Mouse (Mus musculus): Measurements from ENCODE around the gene Sept7. TPM values are rescaled to one million over a fixed set of nuclear protein-coding genes. Genes with fewer than 3 reads are reported as not detected.
A peak's percentile ranks its signal among the peaks of the same experiment; 100 is the strongest.
"Not testable (repeated sequence)": the region's sequence is repeated elsewhere in the genome, so short reads cannot be mapped to it uniquely, and the experiment has no call there.

Sept7 gene
- polyA plus RNA-seq (2016; fragmentation: Nextera tagmentation; extraction: Ambion mirVana) = 179 and 233 TPM in 2 replicates

DNA sequence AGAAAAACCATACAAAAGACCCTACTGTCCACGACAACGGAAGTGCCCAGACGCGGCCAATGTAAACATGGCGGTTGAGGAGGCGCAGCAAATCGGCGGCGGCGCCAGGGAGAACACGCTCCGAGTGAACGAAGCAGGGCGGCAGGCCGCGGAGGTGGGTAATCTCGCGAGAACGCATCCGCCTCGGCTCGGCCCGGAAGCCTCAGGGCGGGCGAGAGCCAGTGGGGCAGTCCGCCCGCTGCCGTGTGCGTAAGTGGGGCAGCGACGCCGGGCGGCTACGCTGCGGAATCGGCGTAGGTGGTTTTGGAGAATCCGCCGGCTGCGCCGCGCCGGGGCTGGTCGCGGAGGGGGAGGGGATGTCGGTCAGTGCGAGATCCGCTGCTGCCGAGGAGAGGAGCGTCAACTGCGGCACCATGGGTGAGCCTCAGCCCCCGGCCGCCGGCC is at the start of gene Sept7:
Gene Sept7, plus strand, starts transcription at position 157 of the 444 bp plus-strand sequence.
- Histone ChIP-seq H3K4me3 (peak within 1 kb of the TSS; percentile 100), H3K27ac (peak within 1 kb of the TSS; percentile 99), H3K4me1 (peaks cover 14% of the 10 kb centered on the region), H3K27me3 (ENCODE audit: low read depth, poor library complexity, severe bottlenecking) (no peaks in the 10 kb centered on the region), H3K9me3 (replicated peaks) (no peaks in the 10 kb centered on the region), H3K36me3 (no peaks in the 10 kb centered on the region)
- under 1% methylated on average over 54 of the region's 54 CpGs for WGBS
- peak; percentile 96 for DNase-seq (ENCODE audit: low spot score)

DNA sequence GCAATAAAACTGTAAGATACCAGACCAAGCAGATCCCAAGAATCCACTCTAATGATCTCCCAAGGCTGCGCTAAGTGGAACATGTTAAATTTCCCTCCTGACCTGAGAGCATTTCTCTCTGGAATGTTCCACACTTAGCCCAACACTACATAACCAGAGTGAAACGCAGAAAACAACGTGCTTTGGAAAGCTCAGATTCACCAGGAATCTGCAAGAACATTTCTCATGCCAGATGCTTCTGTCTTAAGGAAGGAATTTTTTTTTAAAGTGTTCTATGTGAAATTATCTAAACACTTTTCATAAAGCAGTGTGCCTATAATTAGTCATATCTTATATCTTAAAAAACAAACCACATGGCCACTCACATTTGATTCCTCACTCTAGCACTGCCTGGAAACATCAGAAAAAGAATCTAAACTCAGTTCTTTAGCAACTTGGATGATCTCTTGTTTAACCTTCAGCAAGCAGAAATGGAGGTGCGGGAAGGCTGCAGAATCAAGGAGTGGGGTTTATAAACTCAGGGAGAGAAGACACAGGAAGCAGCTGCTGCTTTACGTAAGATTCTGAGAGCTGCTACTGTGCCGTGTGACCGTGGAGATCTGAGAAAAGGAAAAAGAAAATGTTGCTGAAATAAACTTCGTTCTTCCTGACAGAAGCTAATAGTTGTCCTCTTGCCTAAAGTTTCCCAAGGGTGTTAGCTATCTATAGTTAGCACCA is 44.0 kb upstream of the Sept7 start:
- Histone ChIP-seq H3K27ac (no peak overlapping the region), H3K36me3 (no peaks in the 10 kb centered on the region), H3K4me1 (no peaks in the 10 kb centered on the region), H3K4me3 (no peak overlapping the region), H3K9me3 (replicated peaks) (no peaks in the 10 kb centered on the region), H3K27me3 (ENCODE audit: low read depth, poor library complexity, severe bottlenecking) (no peaks in the 10 kb centered on the region)
- 93% methylated on average over 8 of the region's 8 CpGs for WGBS
- DNase-seq (ENCODE audit: low spot score) = no peak

DNA sequence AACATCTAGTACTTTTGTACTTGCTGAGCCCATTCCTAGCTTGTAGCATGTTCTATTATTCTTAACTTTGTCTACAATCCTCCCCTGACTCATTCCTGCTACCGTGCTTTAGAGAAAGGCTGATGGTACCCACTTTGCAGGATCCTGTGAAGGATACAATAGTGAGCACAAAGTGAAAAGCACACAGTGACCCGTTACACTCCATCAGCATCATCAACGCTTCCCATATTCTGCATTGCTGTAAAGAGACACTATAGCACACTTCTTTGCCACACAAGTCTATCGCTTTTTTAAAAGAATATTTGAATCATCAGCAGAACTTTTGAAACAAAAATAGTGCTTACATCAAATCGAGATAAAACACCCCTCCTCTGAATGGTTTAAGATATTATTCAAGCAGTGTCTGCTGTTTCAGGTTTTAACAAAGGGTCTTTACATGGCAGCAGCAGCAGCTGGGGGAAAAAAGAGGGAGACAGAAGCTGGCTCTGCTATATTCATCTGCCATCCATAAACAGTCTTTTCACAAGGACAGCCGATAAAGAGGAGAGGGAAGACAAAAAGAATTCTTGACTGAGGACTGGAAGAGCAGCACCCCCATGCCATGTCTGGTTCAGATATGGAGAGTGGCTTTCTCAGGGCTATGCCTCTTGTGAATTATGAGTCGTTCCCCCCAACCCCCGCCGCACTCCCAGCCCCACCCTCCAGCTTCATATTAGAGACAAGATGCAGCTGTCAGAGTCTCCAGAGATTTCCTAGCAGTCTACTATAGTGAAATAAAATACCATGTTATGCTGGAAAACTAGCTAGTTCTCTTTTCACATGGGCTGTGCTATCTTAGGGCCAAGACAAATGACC is 39.7 kb upstream of the Sept7 start:
- H3K36me3 ChIP-seq = no peaks in the 10 kb centered on the region
- no peak overlapping the region for H3K4me3 ChIP-seq
- WGBS = 86% methylated on average over 9 of the region's 9 CpGs
- no peak overlapping the region for H3K27ac ChIP-seq
- no peaks in the 10 kb centered on the region for H3K27me3 ChIP-seq (ENCODE audit: low read depth, poor library complexity, severe bottlenecking)
- DNase-seq (ENCODE audit: low spot score) = no peak
- no peaks in the 10 kb centered on the region for H3K9me3 ChIP-seq (replicated peaks)
- H3K4me1 ChIP-seq = no peaks in the 10 kb centered on the region

DNA sequence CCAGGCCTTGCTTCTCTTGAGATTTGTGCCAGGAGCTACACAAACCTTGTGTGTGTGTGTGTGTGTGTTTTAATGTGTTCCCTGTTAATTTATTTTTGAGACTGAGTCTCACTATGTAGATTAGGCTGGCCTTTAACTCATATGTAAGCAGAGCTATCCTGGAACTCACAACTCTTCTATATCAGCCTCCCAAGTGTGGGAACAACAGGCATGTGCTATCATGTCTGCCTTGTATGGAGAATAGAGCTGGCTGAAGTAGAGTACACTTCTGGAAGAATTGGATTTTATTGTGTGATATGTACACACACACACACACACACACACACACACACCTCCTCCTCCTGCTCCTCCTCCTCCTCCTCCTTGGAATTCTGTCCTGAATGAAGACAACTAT is 39.1 kb upstream of the Sept7 start:
- Histone ChIP-seq H3K4me3 (no peak overlapping the region), H3K27ac (no peak overlapping the region), H3K4me1 (no peaks in the 10 kb centered on the region), H3K27me3 (ENCODE audit: low read depth, poor library complexity, severe bottlenecking) (no peaks in the 10 kb centered on the region), H3K36me3 (no peaks in the 10 kb centered on the region), H3K9me3 (replicated peaks) (no peaks in the 10 kb centered on the region)
- no peak for DNase-seq (ENCODE audit: low spot score)

DNA sequence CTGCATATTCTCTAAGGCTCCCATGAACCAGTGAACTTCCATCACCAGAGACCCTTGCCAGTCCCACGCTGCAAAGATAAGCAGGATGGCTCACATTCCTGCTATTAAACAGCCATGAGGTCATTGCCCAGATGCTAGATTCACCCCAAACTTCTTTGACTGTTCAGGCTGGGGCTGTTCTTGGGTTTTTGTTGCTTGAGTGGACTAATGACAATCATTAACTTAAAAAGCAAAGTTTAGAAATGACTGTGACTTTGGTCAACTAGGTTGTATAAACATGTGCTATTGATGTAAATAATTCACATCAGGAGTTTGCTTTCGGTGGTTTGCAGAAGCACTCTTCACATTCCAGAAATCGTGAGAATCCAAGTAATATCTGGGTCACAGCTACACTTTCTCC is 36.8 kb upstream of the Sept7 start:
- DNase-seq (ENCODE audit: low spot score) = no peak
- no peak overlapping the region for H3K27ac ChIP-seq
- no peaks in the 10 kb centered on the region for H3K36me3 ChIP-seq
- H3K9me3 ChIP-seq (replicated peaks) = no peaks in the 10 kb centered on the region
- no peak overlapping the region for H3K4me3 ChIP-seq
- H3K4me1 ChIP-seq = no peaks in the 10 kb centered on the region
- WGBS = 66% methylated on average over 3 of the region's 3 CpGs
- no peaks in the 10 kb centered on the region for H3K27me3 ChIP-seq (ENCODE audit: low read depth, poor library complexity, severe bottlenecking)

DNA sequence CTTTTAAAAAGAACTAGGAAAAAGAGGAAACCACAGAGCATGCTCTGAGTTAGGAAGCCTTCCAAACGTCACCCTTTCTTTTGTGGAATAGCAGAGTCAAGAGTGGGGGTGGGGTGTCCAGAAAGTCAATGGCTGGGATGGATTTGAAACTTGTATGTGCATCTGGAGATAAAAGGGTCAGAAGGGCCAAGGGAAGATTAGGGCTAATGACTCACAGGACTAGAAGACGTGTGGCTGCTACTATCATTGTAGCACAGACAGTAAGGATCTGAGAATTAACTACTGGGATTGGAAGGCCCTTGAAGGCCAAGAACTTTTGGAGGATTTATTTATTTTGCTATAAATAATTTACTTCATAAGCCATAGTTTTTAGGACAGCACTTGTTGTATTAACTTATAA is 36.0 kb upstream of the Sept7 start:
- WGBS = 23% methylated on average over 2 of the region's 2 CpGs
- no peaks in the 10 kb centered on the region for H3K36me3 ChIP-seq
- H3K27me3 ChIP-seq (ENCODE audit: low read depth, poor library complexity, severe bottlenecking) = no peaks in the 10 kb centered on the region
- no peak overlapping the region for H3K27ac ChIP-seq
- no peak overlapping the region for H3K4me3 ChIP-seq
- no peaks in the 10 kb centered on the region for H3K4me1 ChIP-seq
- H3K9me3 ChIP-seq (replicated peaks) = no peaks in the 10 kb centered on the region
- no peak for DNase-seq (ENCODE audit: low spot score)

DNA sequence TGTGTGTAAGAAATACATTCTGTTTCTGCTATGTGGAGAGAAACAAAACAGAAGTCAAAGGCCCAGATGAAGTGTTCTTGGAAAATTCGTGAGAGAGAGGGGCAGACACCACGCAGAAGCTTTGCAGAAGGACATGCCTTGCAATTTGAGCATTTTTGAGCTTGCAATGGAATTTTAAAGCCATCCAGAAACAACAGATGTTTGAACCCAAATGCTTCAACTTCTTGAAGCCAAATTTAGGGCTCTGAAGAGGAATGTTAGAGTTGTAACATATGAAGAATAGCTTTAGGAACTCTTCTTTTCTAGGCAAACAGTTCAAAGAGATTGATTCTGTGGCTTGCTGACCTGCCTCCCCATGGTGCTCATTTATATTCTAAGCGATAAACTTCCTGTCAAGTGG is 33.3 kb upstream of the Sept7 start:
- no peak for DNase-seq (ENCODE audit: low spot score)
- Histone ChIP-seq H3K27ac (no peak overlapping the region), H3K9me3 (replicated peaks) (no peaks in the 10 kb centered on the region), H3K4me3 (no peak overlapping the region), H3K4me1 (no peaks in the 10 kb centered on the region), H3K27me3 (ENCODE audit: low read depth, poor library complexity, severe bottlenecking) (no peaks in the 10 kb centered on the region), H3K36me3 (no peaks in the 10 kb centered on the region)
- 72% methylated on average over 3 of the region's 3 CpGs for WGBS

DNA sequence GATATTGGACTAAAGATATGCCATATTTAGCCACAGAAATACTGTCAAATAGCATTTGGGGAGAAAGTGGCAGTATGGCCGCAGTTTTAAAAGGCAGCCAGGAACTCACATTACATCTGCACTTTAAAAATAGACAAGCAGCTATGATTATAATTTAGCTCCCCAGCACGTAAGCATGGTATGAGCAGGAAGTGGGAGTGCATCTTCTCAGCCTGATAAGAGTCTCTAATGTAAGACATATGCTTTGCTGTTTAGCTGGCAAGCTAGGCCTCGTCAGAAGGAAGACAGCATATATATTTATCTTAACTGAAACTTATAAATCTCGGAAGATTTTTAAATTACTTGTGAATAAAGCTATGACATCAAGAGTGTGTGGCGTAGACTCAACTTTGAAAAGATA is 32.4 kb upstream of the Sept7 start:
- no peak for DNase-seq (ENCODE audit: low spot score)
- Histone ChIP-seq H3K27ac (no peak overlapping the region), H3K36me3 (no peaks in the 10 kb centered on the region), H3K27me3 (ENCODE audit: low read depth, poor library complexity, severe bottlenecking) (no peaks in the 10 kb centered on the region), H3K4me1 (no peaks in the 10 kb centered on the region), H3K4me3 (no peak overlapping the region), H3K9me3 (replicated peaks) (no peaks in the 10 kb centered on the region)
- WGBS = 62% methylated on average over 5 of the region's 5 CpGs

DNA sequence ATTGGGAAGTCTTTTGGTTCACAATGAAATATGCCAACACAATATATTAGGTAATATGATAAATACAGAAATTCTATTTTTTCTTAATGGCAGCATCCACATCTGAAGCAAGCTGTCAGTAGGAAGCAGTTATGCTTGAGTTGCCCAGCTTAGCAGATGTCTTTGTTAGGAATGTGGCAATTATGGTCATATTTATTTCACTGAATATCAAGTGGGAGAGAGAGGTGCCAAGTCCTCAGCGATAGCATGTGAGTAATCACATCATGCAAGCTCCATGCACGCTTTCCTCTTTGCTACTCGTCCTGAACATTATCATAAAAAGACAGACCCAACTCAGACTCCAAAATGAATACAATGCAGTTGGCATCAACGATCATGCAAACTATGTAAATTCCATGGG is 27.3 kb upstream of the Sept7 start:
- WGBS = 89% methylated on average over 4 of the region's 4 CpGs
- H3K27ac ChIP-seq = no peak overlapping the region
- H3K9me3 ChIP-seq (replicated peaks) = no peaks in the 10 kb centered on the region
- H3K4me1 ChIP-seq = no peaks in the 10 kb centered on the region
- no peaks in the 10 kb centered on the region for H3K36me3 ChIP-seq
- no peak overlapping the region for H3K4me3 ChIP-seq
- no peak for DNase-seq (ENCODE audit: low spot score)
- H3K27me3 ChIP-seq (ENCODE audit: low read depth, poor library complexity, severe bottlenecking) = no peaks in the 10 kb centered on the region

DNA sequence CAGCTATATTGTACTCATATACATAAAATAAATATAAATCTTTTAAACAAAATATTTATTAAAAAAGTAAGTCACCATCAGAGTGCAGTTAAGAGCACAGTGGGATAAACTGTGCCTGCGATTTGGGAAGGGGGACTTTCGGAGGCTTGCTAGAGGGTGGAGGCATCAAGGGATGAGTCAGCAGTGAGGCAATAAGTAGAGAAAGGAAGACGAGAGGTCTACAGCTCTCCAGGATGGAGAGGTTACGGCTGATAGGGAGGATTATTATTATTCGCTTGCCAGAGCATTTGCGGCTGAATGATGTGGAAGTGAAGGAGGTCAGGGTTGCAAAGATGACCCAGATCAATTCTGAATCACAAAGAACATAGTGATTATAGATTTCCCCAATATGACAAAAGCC is 22.5 kb upstream of the Sept7 start:
- H3K9me3 ChIP-seq (replicated peaks) = no peaks in the 10 kb centered on the region
- H3K27me3 ChIP-seq (ENCODE audit: low read depth, poor library complexity, severe bottlenecking) = no peaks in the 10 kb centered on the region
- 92% methylated on average over 6 of the region's 6 CpGs for WGBS
- no peaks in the 10 kb centered on the region for H3K36me3 ChIP-seq
- no peak overlapping the region for H3K4me3 ChIP-seq
- no peak for DNase-seq (ENCODE audit: low spot score)
- no peaks in the 10 kb centered on the region for H3K4me1 ChIP-seq
- no peak overlapping the region for H3K27ac ChIP-seq

DNA sequence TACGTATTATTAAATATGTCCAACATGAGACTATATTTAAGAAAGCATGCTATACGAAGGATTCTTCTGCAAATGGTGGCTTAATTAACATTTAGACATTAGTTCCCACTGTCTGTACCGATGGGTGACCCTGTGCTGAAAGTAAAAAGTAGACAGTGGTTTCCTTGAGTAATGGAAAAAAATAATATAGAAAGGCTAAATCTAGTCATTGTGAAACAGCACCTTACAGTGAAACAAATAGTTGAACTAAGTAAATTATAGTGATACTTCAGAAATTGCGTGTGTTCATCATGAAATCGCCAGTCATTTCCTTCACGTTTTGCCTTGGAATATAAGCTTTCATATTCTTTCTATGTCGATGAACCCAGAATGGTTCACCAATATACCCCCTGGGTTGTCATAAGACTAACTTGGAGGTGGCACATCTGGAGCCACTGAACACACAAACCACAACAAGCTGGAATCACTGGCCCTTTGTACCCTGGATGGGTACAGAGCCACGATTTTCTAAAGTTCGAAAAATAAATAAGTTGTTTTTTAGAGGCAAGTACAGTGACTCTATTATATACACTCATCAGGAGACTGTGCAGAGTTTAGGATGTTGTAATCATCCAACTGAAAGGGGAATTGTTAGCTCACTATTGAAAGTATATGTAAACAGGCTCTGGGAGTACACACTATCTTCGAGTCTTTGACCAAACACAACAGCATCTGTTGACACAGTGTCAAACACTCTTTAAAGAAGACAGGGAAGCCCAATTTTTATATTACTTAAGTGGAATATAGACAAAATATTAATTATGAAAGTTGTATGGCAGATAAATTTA is 21.8 kb upstream of the Sept7 start:
- no peak overlapping the region for H3K27ac ChIP-seq
- H3K4me3 ChIP-seq = no peak overlapping the region
- WGBS = 89% methylated on average over 10 of the region's 10 CpGs
- H3K4me1 ChIP-seq = no peaks in the 10 kb centered on the region
- no peaks in the 10 kb centered on the region for H3K27me3 ChIP-seq (ENCODE audit: low read depth, poor library complexity, severe bottlenecking)
- DNase-seq (ENCODE audit: low spot score) = no peak
- H3K36me3 ChIP-seq = no peaks in the 10 kb centered on the region
- no peaks in the 10 kb centered on the region for H3K9me3 ChIP-seq (replicated peaks)

DNA sequence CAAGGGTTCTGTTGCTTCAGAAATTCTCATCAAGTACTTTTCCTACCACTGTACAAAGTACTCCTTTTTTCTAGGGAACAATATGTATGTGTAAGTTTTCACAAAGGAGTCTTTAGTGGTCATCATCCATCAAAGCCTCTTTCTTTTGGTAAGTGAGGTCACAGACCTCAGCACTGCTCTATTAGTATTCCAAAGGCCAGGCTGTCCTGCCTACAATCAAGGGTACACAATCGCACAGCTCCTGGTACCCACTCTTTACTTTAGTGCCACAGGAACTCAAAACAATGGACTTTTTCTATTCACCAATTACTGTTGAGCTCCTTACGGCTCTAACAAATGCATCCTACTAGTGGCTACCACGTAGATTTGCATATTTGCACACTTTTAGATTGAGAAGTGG is 11.2 kb upstream of the Sept7 start:
- DNase-seq (ENCODE audit: low spot score) = no peak
- WGBS = 79% methylated on average over 3 of the region's 3 CpGs
- H3K9me3 ChIP-seq (replicated peaks) = no peaks in the 10 kb centered on the region
- no peaks in the 10 kb centered on the region for H3K36me3 ChIP-seq
- no peaks in the 10 kb centered on the region for H3K4me1 ChIP-seq
- H3K27me3 ChIP-seq (ENCODE audit: low read depth, poor library complexity, severe bottlenecking) = no peaks in the 10 kb centered on the region
- no peak overlapping the region for H3K4me3 ChIP-seq
- no peak overlapping the region for H3K27ac ChIP-seq

DNA sequence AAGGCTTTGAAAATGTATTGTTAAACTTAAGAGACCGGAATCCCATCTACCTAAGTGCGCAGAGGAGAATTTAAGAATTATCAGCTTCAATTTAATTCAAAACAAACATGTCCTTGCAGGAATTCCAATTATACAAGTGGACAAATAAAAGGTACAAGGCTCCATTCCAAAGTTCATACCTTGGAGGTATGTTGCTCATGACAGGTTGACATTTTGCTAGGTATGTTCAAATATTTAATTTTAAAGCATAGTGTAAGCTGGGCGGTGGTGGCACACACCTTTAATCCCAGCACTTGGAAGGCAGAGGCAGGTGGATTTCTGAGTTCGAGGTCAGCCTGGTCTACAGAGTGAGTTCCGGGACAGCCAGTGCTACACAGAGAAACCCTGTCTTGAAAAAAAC is 10.5 kb upstream of the Sept7 start:
- H3K36me3 ChIP-seq; H3K27ac ChIP-seq; H3K4me1 ChIP-seq; DNase-seq (ENCODE audit: low spot score); H3K4me3 ChIP-seq; H3K9me3 ChIP-seq (replicated peaks); H3K27me3 ChIP-seq (ENCODE audit: low read depth, poor library complexity, severe bottlenecking): not testable (repeated sequence)
- 91% methylated on average over 5 of the region's 5 CpGs for WGBS
